Comparison of ENCODE assay signal across 24 mouse cellular contexts in genomic region chr12:83100848-83101247, GRCm38 (mm10).
A peak's percentile ranks its signal among the peaks of the same experiment; 100 is the strongest.
DNase-seq lines count a peak whose midpoint lies in the region; ATAC-seq and TF ChIP-seq lines count a peak whose summit lies in the region.
"Had no signal": no experiment of that assay in that cellular context is flagged by ENCODE, and none has a peak within 500 bp of the region (broad histone marks: within the 10 kb centered on the region; RNA-seq: fewer than 3 reads in every experiment).

No protein-coding gene starts in this region.

- peak; percentile 88 for DNase-seq in heart, adult 11 months
- no peak for DNase-seq in heart, adult 8-10 months (ENCODE audit: low spot score)
- DNase-seq in heart, postnatal 10 days = no peak
- no peak for DNase-seq in kidney, postnatal 14 days
- DNase-seq: cerebellum, postnatal 14 days; forebrain, postnatal 0 days; layer of hippocampus, adult 9-11 months; right cerebral cortex, postnatal 4 days; thymus, adult 18-20 months; thymus, postnatal 25 days had no signal

- H3K27ac ChIP-seq in heart, embryonic 13.5 days (replicated peaks) = peak overlapping the region; percentile 56
- peak overlapping the region; percentile 62; the same call in 1 of the 2 replicates for H3K27ac ChIP-seq in heart, embryonic 16.5 days (ENCODE audit: low read length)
- no peak overlapping the region for H3K27ac ChIP-seq in intestine, postnatal 0 days (ENCODE audit: low read depth, low read length)
- H3K27ac ChIP-seq: embryonic facial prominence, embryonic 10.5 days; embryonic facial prominence, embryonic 15.5 days; forebrain, embryonic 12.5 days; hindbrain, embryonic 13.5 days; lung, embryonic 15.5 days; midbrain, embryonic 12.5 days; neural tube, embryonic 13.5 days; stomach, postnatal 0 days had no signal

- no peak overlapping the region for H3K9ac ChIP-seq in heart, embryonic 13.5 days
- H3K9ac ChIP-seq in heart, embryonic 16.5 days (ENCODE audit: low read length) = no peak overlapping the region
- H3K9ac ChIP-seq in intestine, postnatal 0 days (ENCODE audit: low read depth, low read length) = no peak overlapping the region
- H3K9ac ChIP-seq: embryonic facial prominence, embryonic 15.5 days; forebrain, embryonic 12.5 days; forebrain, postnatal 0 days; hindbrain, embryonic 13.5 days; lung, embryonic 15.5 days; midbrain, embryonic 12.5 days; neural tube, embryonic 13.5 days had no signal

- H3K4me3 ChIP-seq in heart, embryonic 13.5 days = no peak overlapping the region
- H3K4me3 ChIP-seq in heart, embryonic 16.5 days (ENCODE audit: low read length) = no peak overlapping the region
- no peak overlapping the region for H3K4me3 ChIP-seq in intestine, postnatal 0 days (ENCODE audit: low read depth, low read length)
- H3K4me3 ChIP-seq: embryonic facial prominence, embryonic 10.5 days; embryonic facial prominence, embryonic 15.5 days; forebrain, embryonic 12.5 days; hindbrain, embryonic 13.5 days; lung, embryonic 15.5 days; midbrain, embryonic 12.5 days; neural tube, embryonic 13.5 days had no signal

- H3K9me3 ChIP-seq in heart, embryonic 13.5 days = no peaks in the 10 kb centered on the region
- no peaks in the 10 kb centered on the region for H3K9me3 ChIP-seq in heart, embryonic 16.5 days (replicated peaks; ENCODE audit: control insufficient read depth, low read length)
- H3K9me3 ChIP-seq in intestine, postnatal 0 days (ENCODE audit: control insufficient read depth) = no peaks in the 10 kb centered on the region
- H3K9me3 ChIP-seq: embryonic facial prominence, embryonic 10.5 days; embryonic facial prominence, embryonic 15.5 days; forebrain, embryonic 12.5 days; G1E; hindbrain, embryonic 13.5 days; lung, embryonic 15.5 days; midbrain, embryonic 12.5 days; neural tube, embryonic 13.5 days had no signal

- no peak overlapping the region for H3K4me2 ChIP-seq in heart, embryonic 13.5 days
- H3K4me2 ChIP-seq in heart, embryonic 16.5 days (ENCODE audit: low read depth, low read length) = no peak overlapping the region
- H3K4me2 ChIP-seq in intestine, postnatal 0 days (replicated peaks; ENCODE audit: low read depth) = no peak overlapping the region
- H3K4me2 ChIP-seq: embryonic facial prominence, embryonic 15.5 days; forebrain, embryonic 12.5 days; hindbrain, embryonic 13.5 days; lung, embryonic 15.5 days; midbrain, embryonic 12.5 days; neural tube, embryonic 13.5 days had no signal

- no peaks in the 10 kb centered on the region for H3K36me3 ChIP-seq in heart, embryonic 13.5 days
- H3K36me3 ChIP-seq in heart, embryonic 16.5 days (ENCODE audit: control insufficient read depth, insufficient read depth) = no peaks in the 10 kb centered on the region
- no peaks in the 10 kb centered on the region for H3K36me3 ChIP-seq in intestine, postnatal 0 days (ENCODE audit: control insufficient read depth, insufficient read depth)
- H3K36me3 ChIP-seq: embryonic facial prominence, embryonic 10.5 days; embryonic facial prominence, embryonic 15.5 days; forebrain, embryonic 12.5 days; G1E; hindbrain, embryonic 13.5 days; lung, embryonic 15.5 days; midbrain, embryonic 12.5 days; neural tube, embryonic 13.5 days had no signal

- no peak for ATAC-seq in heart, embryonic 13.5 days (ENCODE audit: extremely low read depth, insufficient number of reproducible peaks, low FRiP score, low TSS enrichment)
- no peak for ATAC-seq in heart, embryonic 16.5 days (replicated peaks; ENCODE audit: extremely low read depth, insufficient read depth, low FRiP score)
- ATAC-seq in intestine, postnatal 0 days = no peak
- ATAC-seq: forebrain, postnatal 0 days; intestine, embryonic 16.5 days; Patski had no signal

- 25% methylated on average over 7 of the region's 7 CpGs for WGBS in heart, embryonic 13.5 days
- 21% methylated on average over 7 of the region's 7 CpGs for WGBS in heart, embryonic 16.5 days
- 49% methylated on average over 7 of the region's 7 CpGs for WGBS in intestine, postnatal 0 days

- H3K4me1 ChIP-seq in heart, embryonic 13.5 days = peaks cover 29% of the 10 kb centered on the region
- peaks cover 7% of the 10 kb centered on the region for H3K4me1 ChIP-seq in heart, embryonic 16.5 days (ENCODE audit: control insufficient read depth, insufficient read depth, low read length)
- H3K4me1 ChIP-seq in intestine, postnatal 0 days (replicated peaks; ENCODE audit: control insufficient read depth, insufficient read depth, low read length) = 0 out of 2 replicates have a peak, but pooled peaks cover 3% of the 10 kb centered on the region
- H3K4me1 ChIP-seq: embryonic facial prominence, embryonic 15.5 days; forebrain, embryonic 12.5 days had no signal

- intact Hi-C loops in heart, postnatal 10 days (cut with DNase I) = no loop called here

- H3K27me3 ChIP-seq in heart, embryonic 13.5 days (replicated peaks) = no peaks in the 10 kb centered on the region
- H3K27me3 ChIP-seq in heart, embryonic 16.5 days (ENCODE audit: control insufficient read depth, insufficient read depth, low read length) = no peaks in the 10 kb centered on the region
- no peaks in the 10 kb centered on the region for H3K27me3 ChIP-seq in intestine, postnatal 0 days (replicated peaks; ENCODE audit: control insufficient read depth, insufficient read depth, low read length)
- H3K27me3 ChIP-seq: embryonic facial prominence, embryonic 15.5 days; forebrain, embryonic 12.5 days; lung, embryonic 15.5 days; midbrain, embryonic 12.5 days; neural tube, embryonic 13.5 days had no signal

- TF ChIP-seq CTCF in intestine, postnatal 0 days (IDR thresholded peaks at IDR 0.05; ENCODE audit: low read depth) = no peak
